Mouse (Mus musculus) monocyte, adult 5-6 weeks (primary cell): ENCODE measurements at regions not wholly inside any gene's neighbourhood (a gene's known extent, or its start where the extent isn't known, plus 50 kb on each side); places are given as distances from the start of the nearest gene placed in this dataset.
A peak's percentile ranks its signal among the peaks of the same experiment; 100 is the strongest.

Experiments used
- ATAC-seq: fragments of 153-309, 156-312 bp; replicated peaks from 2 replicates; pipeline ENCODE4 v1.8.0; 2017; ENCODE audit warnings: mild to moderate bottlenecking; ENCODE audit not compliant: low TSS enrichment, insufficient number of reproducible peaks, severe bottlenecking, poor library complexity, low FRiP score

DNA sequence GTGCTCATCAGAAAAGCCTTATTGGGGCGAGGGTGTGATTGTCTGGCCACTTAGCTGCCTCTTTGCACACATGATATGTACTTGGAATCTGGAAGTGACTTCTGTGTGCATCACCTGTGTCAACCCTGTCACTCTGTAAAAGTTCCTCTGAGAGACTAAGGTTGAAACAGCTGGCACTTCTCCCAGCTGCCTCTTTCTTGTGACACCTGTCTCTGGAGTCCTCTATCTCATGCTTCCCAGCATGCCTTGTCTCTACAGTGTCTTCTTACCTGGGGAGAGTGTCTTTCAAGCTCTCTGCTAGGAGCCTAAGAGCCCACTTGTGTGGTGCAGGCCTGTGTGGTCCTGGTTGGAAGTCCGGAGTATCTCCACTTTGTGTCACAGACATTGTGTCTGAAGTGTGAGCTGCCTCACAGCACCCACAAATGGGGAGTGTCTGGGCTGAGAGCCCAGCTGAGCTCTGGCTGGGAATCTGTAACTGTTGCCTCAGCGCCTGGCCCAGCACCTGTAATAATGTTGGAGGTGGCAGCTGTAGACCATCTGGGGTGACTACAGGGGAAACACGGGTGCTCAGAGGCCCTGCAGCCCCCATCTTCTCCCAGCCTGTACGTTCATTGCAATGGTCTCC lies 81.7 kb upstream of the Id2 start:
- ATAC-seq = no peak

GRCm38 (mm10) chr12:25177827-25178226 lies 80.9 kb upstream of the Id2 start:
- peak; percentile 88 for ATAC-seq

- no peak for ATAC-seq
These were observed 79.6 kb upstream of the Id2 start for GRCm38 (mm10) chr12:25176565-25176964.

DNA sequence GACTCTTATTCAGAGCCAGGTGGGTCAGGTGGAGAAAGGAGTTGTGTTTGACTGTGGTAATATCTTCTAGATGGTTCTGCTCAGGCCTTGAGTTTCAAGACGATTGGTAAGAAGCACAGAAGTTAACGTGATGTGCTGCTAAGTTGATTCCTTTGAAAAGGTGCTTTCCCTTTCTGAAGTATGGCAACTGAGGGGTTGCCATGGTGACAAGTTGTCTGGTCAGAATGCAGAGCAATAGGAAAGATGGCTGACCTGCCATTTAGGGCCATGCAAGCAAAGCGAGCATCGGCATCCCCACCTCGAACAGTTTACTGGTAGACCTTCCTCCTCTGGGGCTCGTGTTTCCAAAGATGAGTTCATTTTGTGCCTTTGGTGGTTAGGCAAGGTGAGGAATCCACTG lies 76.1 kb upstream of the Id2 start:
- ATAC-seq = no peak

DNA sequence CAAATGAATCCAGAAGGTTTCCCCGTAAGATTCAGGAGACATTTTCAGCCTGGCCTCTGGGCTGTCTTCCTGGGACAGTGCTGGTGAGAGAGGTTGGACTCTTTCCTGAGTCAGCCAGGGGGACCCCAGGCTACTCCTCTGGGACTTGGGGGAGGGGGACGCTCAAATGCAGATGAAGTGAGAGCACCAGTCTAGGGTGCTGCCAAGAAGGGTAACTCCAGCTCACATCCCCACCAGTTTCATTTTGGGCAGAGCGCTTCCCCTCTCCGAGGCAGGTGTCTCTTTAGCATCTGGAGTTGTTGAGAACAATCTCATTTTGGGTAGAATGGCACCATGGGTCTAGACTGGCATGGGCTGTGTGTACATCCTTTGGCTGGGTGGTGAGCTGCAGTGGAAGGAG lies 75.5 kb upstream of the Id2 start:
- no peak for ATAC-seq

GRCm38 (mm10) chr12:25169611-25170010 lies 72.7 kb upstream of the Id2 start:
- ATAC-seq = no peak

DNA sequence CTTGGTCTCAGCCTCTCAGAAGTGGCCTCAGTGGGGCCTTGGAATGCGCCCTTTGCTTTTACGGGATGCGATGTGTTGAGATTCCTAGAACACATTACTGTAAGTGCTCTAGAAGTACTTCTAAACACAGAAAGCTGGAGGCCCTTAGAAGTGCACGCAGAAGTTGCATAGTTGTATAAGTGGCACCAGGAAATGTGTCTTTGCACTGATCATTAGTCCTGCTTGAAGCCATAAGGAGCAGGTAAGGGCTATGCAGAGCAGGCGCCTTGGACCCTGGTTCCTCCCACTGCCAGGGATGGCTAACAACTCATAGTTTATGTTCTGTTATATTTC lies 71.2 kb upstream of the Id2 start:
- no peak for ATAC-seq

DNA sequence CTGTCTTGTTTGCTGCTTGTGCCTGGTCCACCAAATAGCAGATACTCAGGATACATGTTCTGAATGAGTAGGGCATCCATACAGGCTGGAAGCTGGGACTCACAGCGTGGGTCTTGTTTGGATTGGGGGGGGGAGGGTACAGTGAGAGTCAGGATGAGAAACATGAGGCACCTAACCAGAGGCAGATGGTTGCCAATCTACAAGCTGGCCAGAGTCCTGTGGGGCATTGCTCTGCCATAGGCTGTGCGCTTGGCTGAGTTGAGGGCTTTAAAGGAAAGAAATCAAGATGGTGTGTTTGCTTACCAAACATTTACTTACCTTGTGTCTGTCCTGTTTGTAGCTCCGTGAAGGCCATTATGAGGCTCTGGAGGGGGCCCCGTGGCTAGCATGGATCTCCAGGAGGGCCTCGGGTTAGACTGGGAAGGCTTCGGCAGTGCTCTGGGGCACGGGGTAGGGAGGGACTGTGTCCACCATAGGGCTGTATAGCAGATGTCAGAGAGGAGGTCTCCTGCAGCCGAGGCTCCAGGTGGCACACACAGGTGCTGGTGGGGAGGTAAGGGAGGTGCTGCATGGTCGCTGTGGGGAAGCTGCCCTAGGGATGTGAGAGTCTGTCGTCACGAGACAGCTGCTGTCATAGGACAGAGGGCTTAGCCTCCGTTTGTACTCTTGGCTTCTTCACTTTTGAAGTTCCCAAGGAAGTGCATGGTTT lies 70.7 kb upstream of the Id2 start:
- no peak for ATAC-seq

DNA sequence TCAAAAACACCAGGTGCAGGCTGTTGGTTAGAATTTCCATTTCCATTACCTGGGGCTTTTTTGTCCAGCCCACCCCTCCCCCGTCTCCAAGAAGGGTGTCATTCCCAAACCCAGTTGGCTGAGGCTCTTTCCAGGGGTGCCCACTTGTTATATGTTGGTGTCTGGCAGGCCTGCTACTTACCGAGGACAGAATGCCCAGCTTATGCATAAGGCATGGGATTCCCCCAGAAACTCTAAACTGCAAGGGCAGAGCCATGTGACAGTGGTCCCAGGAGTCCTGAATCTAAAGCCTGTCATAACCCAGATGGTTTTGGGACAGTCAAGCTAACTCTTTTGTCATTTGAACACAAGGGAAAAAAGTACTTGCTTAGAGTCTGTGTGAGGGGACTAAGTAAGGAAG lies 69.6 kb upstream of the Id2 start:
- ATAC-seq = no peak

- peak; percentile 69 for ATAC-seq
These were observed 68.7 kb upstream of the Id2 start for GRCm38 (mm10) chr12:25165650-25166049.

- ATAC-seq = peak; percentile 64
These were observed 67.8 kb upstream of the Id2 start for GRCm38 (mm10) chr12:25164724-25165123.

GRCm38 (mm10) chr12:25163541-25163940 lies 66.6 kb upstream of the Id2 start:
- no peak for ATAC-seq

GRCm38 (mm10) chr12:25162843-25163242 lies 65.9 kb upstream of the Id2 start:
- ATAC-seq = no peak

DNA sequence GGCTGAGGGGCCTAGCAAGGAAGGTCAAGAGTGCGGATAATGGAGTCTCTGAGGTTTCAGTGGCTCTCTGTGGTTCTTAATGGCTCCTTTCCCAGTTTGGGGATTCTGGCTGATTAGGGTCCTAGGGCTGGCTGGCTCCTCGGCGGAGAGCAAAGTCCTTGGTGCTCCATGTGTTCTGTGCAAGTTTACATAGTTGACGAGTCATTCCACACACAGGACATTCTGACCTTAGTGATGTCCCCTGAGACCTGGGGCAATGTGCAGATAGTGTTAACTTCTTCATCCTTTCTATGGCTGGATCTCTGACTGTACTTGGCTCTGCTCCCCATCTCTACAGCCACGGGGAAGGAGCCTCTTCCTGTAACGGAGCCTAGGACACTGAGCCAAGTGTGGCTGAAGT lies 65.0 kb upstream of the Id2 start:
- ATAC-seq = no peak

DNA sequence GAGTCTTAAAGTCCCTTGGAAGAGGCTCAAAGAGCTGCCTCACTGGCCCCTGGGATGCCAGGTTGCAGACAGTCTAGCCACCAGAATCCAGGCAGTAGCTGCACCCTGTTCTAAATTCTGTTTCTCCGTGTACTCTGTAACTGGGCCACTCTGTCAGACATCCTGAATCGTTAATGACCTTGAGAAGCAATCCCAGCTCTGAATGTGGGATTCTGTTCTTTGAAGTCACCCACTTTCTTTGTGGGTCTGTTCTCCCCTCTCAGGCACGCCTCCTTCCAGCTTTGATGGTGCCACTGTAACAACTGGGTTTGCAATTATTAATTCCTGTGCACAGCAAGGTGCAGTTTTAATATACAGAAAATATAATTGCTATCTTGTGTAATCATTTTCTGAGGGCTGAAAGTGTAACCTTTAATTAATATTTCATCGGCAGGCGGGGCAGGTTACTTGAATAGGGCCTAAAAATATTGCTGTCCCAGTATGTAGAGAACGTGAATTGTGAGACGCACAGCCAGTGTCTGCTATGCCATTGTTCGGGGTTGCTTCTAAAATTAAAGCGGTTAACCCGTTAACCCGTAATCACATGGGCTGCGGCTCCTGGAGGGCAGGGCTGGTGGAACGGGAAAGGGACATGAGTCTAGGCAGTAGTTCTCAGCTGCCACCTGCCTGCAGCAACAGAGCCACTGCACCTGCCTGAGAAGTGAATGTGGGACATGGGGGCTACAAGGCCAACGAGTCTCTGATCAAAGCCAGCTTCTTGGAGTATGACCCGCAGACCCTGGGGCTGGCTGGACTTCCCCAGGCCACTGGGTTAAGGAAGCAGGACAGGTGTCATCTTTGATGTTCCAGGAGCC lies 64.3 kb upstream of the Id2 start:
- no peak for ATAC-seq

DNA sequence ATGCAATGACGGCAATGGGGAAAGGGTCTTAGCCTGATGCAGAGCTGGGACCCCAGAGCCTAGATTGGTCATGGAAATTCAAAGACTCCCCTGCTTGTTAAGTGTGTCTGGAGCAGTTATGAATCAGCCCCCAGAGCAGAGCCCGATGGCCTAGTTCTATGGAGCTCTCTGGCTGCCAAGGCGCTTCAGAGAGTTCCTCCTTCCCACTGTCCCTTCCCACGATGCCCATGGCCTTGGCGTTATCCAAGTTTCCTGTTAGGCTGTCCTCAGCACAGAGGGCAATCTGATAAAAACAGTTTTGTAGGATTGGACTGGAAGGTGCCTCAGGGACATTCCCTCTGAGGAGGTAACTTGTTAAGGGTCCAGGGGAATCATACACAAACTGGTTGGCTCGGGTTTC lies 62.2 kb upstream of the Id2 start:
- ATAC-seq = no peak

DNA sequence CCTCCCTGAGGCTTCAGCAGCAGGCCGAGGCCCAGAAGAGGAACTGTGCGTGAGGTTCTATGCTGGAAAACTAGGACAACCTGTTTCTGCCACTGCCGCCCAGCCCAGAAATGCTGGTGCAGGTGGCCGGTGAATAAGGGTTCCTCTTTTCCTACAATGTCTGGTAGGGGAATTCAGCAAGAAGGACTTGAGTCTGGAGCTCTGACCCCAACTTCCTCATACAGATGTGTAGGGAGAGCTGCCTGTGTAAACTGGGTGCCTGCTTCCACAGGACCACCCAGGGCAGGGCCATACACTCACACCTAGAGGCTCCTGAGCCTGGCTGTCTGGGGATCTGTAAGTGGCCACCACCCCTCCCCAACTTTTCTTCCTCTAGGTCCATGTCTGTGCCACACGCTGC lies 60.3 kb upstream of the Id2 start:
- no peak for ATAC-seq

DNA sequence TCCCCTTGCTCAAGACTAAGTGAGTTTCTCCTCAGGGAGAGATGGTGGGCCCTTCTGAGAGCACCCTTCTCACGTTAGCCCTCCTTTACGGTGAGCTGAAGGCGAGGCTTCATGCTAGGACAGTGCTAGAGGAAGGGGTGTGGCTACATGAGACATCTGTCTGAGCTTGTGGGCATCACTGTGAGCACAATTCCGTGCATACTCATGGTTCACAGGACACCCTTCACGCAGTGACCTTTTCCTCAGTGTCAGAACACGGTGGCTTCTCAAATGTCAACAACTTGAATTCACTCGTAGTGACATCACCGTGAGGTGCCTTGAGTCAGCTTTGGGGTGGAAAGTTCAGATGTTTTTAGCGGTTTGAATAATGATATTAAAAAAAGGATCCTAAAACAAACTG lies 58.5 kb upstream of the Id2 start:
- ATAC-seq = peak; percentile 94

GRCm38 (mm10) chr12:25148099-25148498 lies 51.2 kb upstream of the Id2 start:
- no peak for ATAC-seq
